Mouse (Mus musculus) cortical plate, adult 2 months (tissue): ENCODE data around the gene Col2a1.

Experiments
- CTCF ChIP-seq: fragments of 200-500 bp; IDR thresholded peaks from 2 replicates; pipeline ENCODE4 v1.5.1; 2011; ENCODE audit warnings: mild to moderate bottlenecking, control low read depth, low read length; ENCODE audit not compliant: insufficient read depth; ENCODE audit errors: extremely low read depth
- POLR2A ChIP-seq: fragments of 200-500 bp; IDR thresholded peaks from 2 replicates; pipeline ENCODE4 v1.6.1; 2011; ENCODE audit warnings: mild to moderate bottlenecking, low read length, control low read depth; ENCODE audit not compliant: insufficient read depth; ENCODE audit errors: extremely low read depth

DNA sequence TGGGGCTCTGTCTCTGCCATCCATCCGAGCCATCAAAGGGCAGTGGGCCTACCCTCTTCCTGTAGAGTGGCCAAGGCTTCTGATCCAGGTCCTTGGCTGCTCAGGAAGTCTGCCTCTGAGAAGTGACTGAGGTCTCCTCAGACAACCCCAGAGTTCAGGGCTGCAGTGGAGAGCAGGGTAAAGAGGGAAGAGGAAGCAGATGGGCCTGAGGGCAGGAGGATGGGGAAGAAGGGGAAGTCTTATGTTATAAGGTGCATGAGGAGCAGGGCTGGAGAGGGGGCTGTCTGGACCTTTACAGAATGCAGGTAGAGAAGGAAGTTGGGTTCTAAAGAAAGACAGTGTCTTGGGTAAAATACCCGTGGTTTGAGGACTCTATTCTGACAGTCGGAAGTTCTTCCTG, 54.8 kb downstream of the Col2a1 start:
- TF ChIP-seq CTCF, result no peak
- no peak for TF ChIP-seq POLR2A
